Mouse (Mus musculus): ENCODE measurements around the gene Mlst8. TPM values are rescaled to one million over a fixed set of nuclear protein-coding genes. Genes with fewer than 3 reads are reported as not detected.
"Not testable (repeated sequence)": the region's sequence is repeated elsewhere in the genome, so short reads cannot be mapped to it uniquely, and the experiment has no call there.

Gene Mlst8
- polyA plus RNA-seq, 1 experiment from 2014 or later = 21.7 TPM

- H3K9ac ChIP-seq (ENCODE audit: low read depth, low read length) = no peak overlapping the region
- H3K4me2 ChIP-seq (ENCODE audit: low read depth, low read length) = no peak overlapping the region
- no peak for DNase-seq (ENCODE audit: low spot score)
- ATAC-seq (ENCODE audit: low read depth) = no peak
- H3K4me1 ChIP-seq (ENCODE audit: control insufficient read depth, insufficient read depth, low read length) = peaks cover 4% of the 10 kb centered on the region
- no peak overlapping the region for H3K4me3 ChIP-seq (ENCODE audit: low read depth, low read length)
- no peak overlapping the region for H3K27ac ChIP-seq (replicated peaks; ENCODE audit: low read depth, low read length)
- no peaks in the 10 kb centered on the region for H3K27me3 ChIP-seq (replicated peaks; ENCODE audit: control insufficient read depth, insufficient read depth, low read length)
- WGBS = 86% methylated on average over 14 of the region's 14 CpGs
- H3K36me3 ChIP-seq (ENCODE audit: control insufficient read depth, insufficient read depth, low read length) = peaks cover 18% of the 10 kb centered on the region
- H3K9me3 ChIP-seq (ENCODE audit: control insufficient read depth, low read length) = no peaks in the 10 kb centered on the region
These were observed 49.5 kb downstream of the Mlst8 start for GRCm38 (mm10) chr17:24429201-24429983.

- H3K36me3 ChIP-seq (ENCODE audit: control insufficient read depth, insufficient read depth, low read length) = peaks cover 34% of the 10 kb centered on the region
- H3K4me3 ChIP-seq (ENCODE audit: low read depth, low read length) = peak overlapping the region; percentile 78
- peak overlapping the region; percentile 94 for H3K27ac ChIP-seq (replicated peaks; ENCODE audit: low read depth, low read length)
- DNase-seq (ENCODE audit: low spot score) (peak; percentile 60), ATAC-seq (ENCODE audit: low read depth) (0 out of 2 replicates have a peak, but pooled peaks have one; percentile 21)
- H3K9me3 ChIP-seq (ENCODE audit: control insufficient read depth, low read length) = no peaks in the 10 kb centered on the region
- no peaks in the 10 kb centered on the region for H3K27me3 ChIP-seq (replicated peaks; ENCODE audit: control insufficient read depth, insufficient read depth, low read length)
- peak overlapping the region; percentile 89 for H3K9ac ChIP-seq (ENCODE audit: low read depth, low read length)
- peak overlapping the region; percentile 72 for H3K4me2 ChIP-seq (ENCODE audit: low read depth, low read length)
- H3K4me1 ChIP-seq (ENCODE audit: control insufficient read depth, insufficient read depth, low read length) = peaks cover 4% of the 10 kb centered on the region
- WGBS = 7% methylated on average over 8 of the region's 8 CpGs
These were observed 51.7 kb downstream of the Mlst8 start for GRCm38 (mm10) chr17:24427170-24427557.

GRCm38 (mm10) chr17:24426471-24427169 is 52.3 kb downstream of the Mlst8 start, which contains the start of gene Eci1:
Eci1 (plus strand) TSS chr17:24426641.
- Histone ChIP-seq H3K4me2 (ENCODE audit: low read depth, low read length) (peak within 1 kb of the TSS; percentile 72), H3K4me3 (ENCODE audit: low read depth, low read length) (peak within 1 kb of the TSS; percentile 78), H3K27ac (replicated peaks; ENCODE audit: low read depth, low read length) (peak within 1 kb of the TSS; percentile 94), H3K4me1 (ENCODE audit: control insufficient read depth, insufficient read depth, low read length) (peaks cover 4% of the 10 kb centered on the region), H3K9me3 (ENCODE audit: control insufficient read depth, low read length) (no peaks in the 10 kb centered on the region), H3K27me3 (replicated peaks; ENCODE audit: control insufficient read depth, insufficient read depth, low read length) (no peaks in the 10 kb centered on the region), H3K36me3 (ENCODE audit: control insufficient read depth, insufficient read depth, low read length) (peaks cover 39% of the 10 kb centered on the region), H3K9ac (ENCODE audit: low read depth, low read length) (peak within 1 kb of the TSS; percentile 89)
- ATAC-seq (ENCODE audit: low read depth) (peak; percentile 97), DNase-seq (ENCODE audit: low spot score) (peak; percentile 96)
- WGBS = under 1% methylated on average over 37 of the region's 48 CpGs

GRCm38 (mm10) chr17:24425905-24426304 is 53.0 kb downstream of the Mlst8 start:
- ATAC-seq (ENCODE audit: low read depth) = no peak
- Histone ChIP-seq H3K27me3 (replicated peaks; ENCODE audit: control insufficient read depth, insufficient read depth, low read length) (no peaks in the 10 kb centered on the region), H3K4me1 (ENCODE audit: control insufficient read depth, insufficient read depth, low read length) (peaks cover 4% of the 10 kb centered on the region), H3K9ac (ENCODE audit: low read depth, low read length) (no peak overlapping the region), H3K9me3 (ENCODE audit: control insufficient read depth, low read length) (no peaks in the 10 kb centered on the region), H3K27ac (replicated peaks; ENCODE audit: low read depth, low read length) (peak overlapping the region; percentile 94; the same call in 1 of the 2 replicates), H3K4me3 (ENCODE audit: low read depth, low read length) (peak overlapping the region; percentile 78; the same call in 1 of the 2 replicates), H3K4me2 (ENCODE audit: low read depth, low read length) (peak overlapping the region; percentile 72), H3K36me3 (ENCODE audit: control insufficient read depth, insufficient read depth, low read length) (peaks cover 46% of the 10 kb centered on the region)
- WGBS = 83% methylated on average over 7 of the region's 7 CpGs
- DNase-seq (ENCODE audit: low spot score) = no peak

- H3K9me3 ChIP-seq (ENCODE audit: control insufficient read depth, low read length); H3K27ac ChIP-seq (replicated peaks; ENCODE audit: low read depth, low read length); H3K4me2 ChIP-seq (ENCODE audit: low read depth, low read length); H3K27me3 ChIP-seq (replicated peaks; ENCODE audit: control insufficient read depth, insufficient read depth, low read length); H3K4me3 ChIP-seq (ENCODE audit: low read depth, low read length); H3K9ac ChIP-seq (ENCODE audit: low read depth, low read length); DNase-seq (ENCODE audit: low spot score); ATAC-seq (ENCODE audit: low read depth); H3K4me1 ChIP-seq (ENCODE audit: control insufficient read depth, insufficient read depth, low read length): not testable (repeated sequence)
- peaks cover 52% of the 10 kb centered on the region for H3K36me3 ChIP-seq (ENCODE audit: control insufficient read depth, insufficient read depth, low read length)
- 93% methylated on average over 4 of the region's 8 CpGs for WGBS
These were observed 53.6 kb downstream of the Mlst8 start for GRCm38 (mm10) chr17:24425326-24425725.

GRCm38 (mm10) chr17:24424489-24424888 is 54.4 kb downstream of the Mlst8 start:
- Histone ChIP-seq H3K27ac (replicated peaks; ENCODE audit: low read depth, low read length) (no peak overlapping the region), H3K9me3 (ENCODE audit: control insufficient read depth, low read length) (no peaks in the 10 kb centered on the region), H3K36me3 (ENCODE audit: control insufficient read depth, insufficient read depth, low read length) (peaks cover 61% of the 10 kb centered on the region), H3K9ac (ENCODE audit: low read depth, low read length) (no peak overlapping the region), H3K4me1 (ENCODE audit: control insufficient read depth, insufficient read depth, low read length) (peaks cover 4% of the 10 kb centered on the region), H3K4me2 (ENCODE audit: low read depth, low read length) (no peak overlapping the region), H3K27me3 (replicated peaks; ENCODE audit: control insufficient read depth, insufficient read depth, low read length) (no peaks in the 10 kb centered on the region), H3K4me3 (ENCODE audit: low read depth, low read length) (no peak overlapping the region)
- DNase-seq (ENCODE audit: low spot score) (no peak), ATAC-seq (ENCODE audit: low read depth) (no peak)
- WGBS = 85% methylated on average over 5 of the region's 5 CpGs

Other genes starting within 250 kb of the Mlst8 start
- gene Ccnf, start 227.6 kb downstream of the Mlst8 start, polyA plus RNA-seq (2014; fragmentation: Nextera tagmentation; extraction: Ambion mirVana) = 42.2 and 48.1 TPM in 2 replicates
- not detected in 2 replicates for gene Abca17, start 128.0 kb downstream of the Mlst8 start, polyA plus RNA-seq (2014; fragmentation: Nextera tagmentation; extraction: Ambion mirVana)
- 10.1 TPM in 2 replicates for gene Abca3, start 127.1 kb downstream of the Mlst8 start, polyA plus RNA-seq (2014; fragmentation: Nextera tagmentation; extraction: Ambion mirVana)
- 202 and 224 TPM in 2 replicates for gene Rnps1, start 64.5 kb downstream of the Mlst8 start, polyA plus RNA-seq (2014; fragmentation: Nextera tagmentation; extraction: Ambion mirVana)
- gene Eci1, start 52.4 kb downstream of the Mlst8 start, polyA plus RNA-seq (2014; fragmentation: Nextera tagmentation; extraction: Ambion mirVana) = 57.6 and 58.7 TPM in 2 replicates
- gene Dnase1l2, start 36.0 kb downstream of the Mlst8 start, polyA plus RNA-seq (2014; fragmentation: Nextera tagmentation; extraction: Ambion mirVana) = 3.3 and 4.9 TPM in 2 replicates
- 13.3 and 18.6 TPM in 2 replicates for gene E4f1, start 8.8 kb downstream of the Mlst8 start, polyA plus RNA-seq (2014; fragmentation: Nextera tagmentation; extraction: Ambion mirVana)
- 57.7 and 58.5 TPM in 2 replicates for gene Pgp, start 8.7 kb downstream of the Mlst8 start, polyA plus RNA-seq (2014; fragmentation: Nextera tagmentation; extraction: Ambion mirVana)
- 1.5 and 2.0 TPM in 2 replicates for gene Bricd5, start 5.2 kb downstream of the Mlst8 start, polyA plus RNA-seq (2014; fragmentation: Nextera tagmentation; extraction: Ambion mirVana)
- gene Caskin1, start 9.5 kb upstream of the Mlst8 start, polyA plus RNA-seq (2014; fragmentation: Nextera tagmentation; extraction: Ambion mirVana) = 2.9 and 3.7 TPM in 2 replicates
- gene Traf7, start 48.9 kb upstream of the Mlst8 start, polyA plus RNA-seq (2014; fragmentation: Nextera tagmentation; extraction: Ambion mirVana) = 78.9 and 86.3 TPM in 2 replicates
- gene Rab26, start 55.1 kb upstream of the Mlst8 start, polyA plus RNA-seq (2014; fragmentation: Nextera tagmentation; extraction: Ambion mirVana) = 2.8 and 2.9 TPM in 2 replicates
- gene Pkd1, start 70.8 kb upstream of the Mlst8 start, polyA plus RNA-seq (2014; fragmentation: Nextera tagmentation; extraction: Ambion mirVana) = 37.9 and 40.1 TPM in 2 replicates
- 60.8 and 71.2 TPM in 2 replicates for gene Tsc2, start 153.6 kb upstream of the Mlst8 start, polyA plus RNA-seq (2014; fragmentation: Nextera tagmentation; extraction: Ambion mirVana)
- gene Nthl1, start 153.6 kb upstream of the Mlst8 start, polyA plus RNA-seq (2014; fragmentation: Nextera tagmentation; extraction: Ambion mirVana) = 16.8 and 19.1 TPM in 2 replicates
- 56.7 and 57.7 TPM in 2 replicates for gene Slc9a3r2, start 171.2 kb upstream of the Mlst8 start, polyA plus RNA-seq (2014; fragmentation: Nextera tagmentation; extraction: Ambion mirVana)
- 0.82 and 1.4 TPM in 2 replicates for gene Npw, start 179.4 kb upstream of the Mlst8 start, polyA plus RNA-seq (2014; fragmentation: Nextera tagmentation; extraction: Ambion mirVana)
- 23.7 and 25.2 TPM in 2 replicates for gene Zfp598, start 190.6 kb upstream of the Mlst8 start, polyA plus RNA-seq (2014; fragmentation: Nextera tagmentation; extraction: Ambion mirVana)
- 7.7 and 8.2 TPM in 2 replicates for gene Syngr3, start 210.9 kb upstream of the Mlst8 start, polyA plus RNA-seq (2014; fragmentation: Nextera tagmentation; extraction: Ambion mirVana)
- gene Gfer, start 217.1 kb upstream of the Mlst8 start, polyA plus RNA-seq (2014; fragmentation: Nextera tagmentation; extraction: Ambion mirVana) = 40.8 and 41.9 TPM in 2 replicates
- gene Noxo1, start 217.2 kb upstream of the Mlst8 start, polyA plus RNA-seq (2014; fragmentation: Nextera tagmentation; extraction: Ambion mirVana) = 3.7 and 5.3 TPM in 2 replicates
- 50.1 and 67.2 TPM in 2 replicates for gene Tbl3, start 228.6 kb upstream of the Mlst8 start, polyA plus RNA-seq (2014; fragmentation: Nextera tagmentation; extraction: Ambion mirVana)
- 0.17 TPM in 1 of 2 replicates, not detected in the other for gene Rnf151, start 239.0 kb upstream of the Mlst8 start, polyA plus RNA-seq (2014; fragmentation: Nextera tagmentation; extraction: Ambion mirVana)
- 1,571 and 1,579 TPM in 2 replicates for gene Rps2, start 239.0 kb upstream of the Mlst8 start, polyA plus RNA-seq (2014; fragmentation: Nextera tagmentation; extraction: Ambion mirVana)
- 233 and 267 TPM in 2 replicates for gene Ndufb10, start 245.4 kb upstream of the Mlst8 start, polyA plus RNA-seq (2014; fragmentation: Nextera tagmentation; extraction: Ambion mirVana)
- gene Rpl3l, start 248.7 kb upstream of the Mlst8 start, polyA plus RNA-seq (2014; fragmentation: Nextera tagmentation; extraction: Ambion mirVana) = 0.39 TPM in 1 of 2 replicates, not detected in the other

All from embryonic facial prominence, embryonic 14.5 days (tissue).